Mouse (Mus musculus) heart, embryonic 12.5 days (tissue): ENCODE data around the gene Castor2. TPM values are rescaled to one million over a fixed set of nuclear protein-coding genes. Genes with fewer than 3 reads are reported as not detected.
A peak's percentile ranks its signal among the peaks of the same experiment; 100 is the strongest.

Experiments used
- ATAC-seq: fragments of 200-750 bp; cut with Nextera tagmentation; 2 replicates; pipeline ENCODE4 v1.8.0; 2017; ENCODE audit warnings: moderate TSS enrichment, moderate library complexity; ENCODE audit not compliant: insufficient number of reproducible peaks, low FRiP score
- H3K27ac ChIP-seq: fragments of 300-500 bp; sonication (generic); 2 replicates; pipeline ENCODE4 v1.5.1; 2016; ENCODE audit warnings: mild to moderate bottlenecking, moderate library complexity; ENCODE audit not compliant: poor library complexity, severe bottlenecking
- H3K27me3 ChIP-seq: fragments of 300-500 bp; sonication (generic); replicated peaks from 2 replicates; pipeline ENCODE4 v1.6.1; 2016; ENCODE audit warnings: mild to moderate bottlenecking, moderate library complexity
- H3K36me3 ChIP-seq: fragments of 300-500 bp; sonication (generic); 2 replicates; pipeline ENCODE4 v1.6.1; 2016; ENCODE audit warnings: mild to moderate bottlenecking, moderate library complexity
- H3K4me1 ChIP-seq: fragments of 300-500 bp; sonication (generic); replicated peaks from 2 replicates; pipeline ENCODE4 v1.6.1; 2016; ENCODE audit warnings: mild to moderate bottlenecking
- H3K4me2 ChIP-seq: fragments of 300-500 bp; sonication (generic); 2 replicates; pipeline ENCODE4 v1.6.1; 2016; ENCODE audit warnings: mild to moderate bottlenecking, moderate library complexity
- H3K4me3 ChIP-seq: fragments of 300-500 bp; sonication (generic); 2 replicates; pipeline ENCODE4 v1.5.1; 2016; ENCODE audit warnings: mild to moderate bottlenecking
- H3K9ac ChIP-seq: fragments of 300-500 bp; sonication (generic); 2 replicates; pipeline ENCODE4 v1.6.1; 2016; ENCODE audit warnings: mild to moderate bottlenecking, moderate library complexity
- H3K9me3 ChIP-seq: fragments of 300-500 bp; sonication (generic); replicated peaks from 2 replicates; pipeline ENCODE4 v1.6.1; 2016; ENCODE audit warnings: mild to moderate bottlenecking, moderate library complexity
- WGBS: fragments of 180-500 bp; shearing (Covaris S2); methylation state at CpG from one replicate; pipeline ENCODE4 v1.1.7; 2016; 5-methylcytosine and 5-hydroxymethylcytosine counted together
- polyA plus RNA-seq: library from polyadenylated mRNA; unstranded; fragments of >200 nt; fragmentation: Nextera tagmentation; extraction: Ambion mirVana; gene quantifications from 2 replicates; pipeline ENCODE4 v1.2.1, GENCODE M21; 2016

Castor2 gene
- polyA plus RNA-seq, 1 experiment from 2014 or later, result 7.5 TPM

DNA sequence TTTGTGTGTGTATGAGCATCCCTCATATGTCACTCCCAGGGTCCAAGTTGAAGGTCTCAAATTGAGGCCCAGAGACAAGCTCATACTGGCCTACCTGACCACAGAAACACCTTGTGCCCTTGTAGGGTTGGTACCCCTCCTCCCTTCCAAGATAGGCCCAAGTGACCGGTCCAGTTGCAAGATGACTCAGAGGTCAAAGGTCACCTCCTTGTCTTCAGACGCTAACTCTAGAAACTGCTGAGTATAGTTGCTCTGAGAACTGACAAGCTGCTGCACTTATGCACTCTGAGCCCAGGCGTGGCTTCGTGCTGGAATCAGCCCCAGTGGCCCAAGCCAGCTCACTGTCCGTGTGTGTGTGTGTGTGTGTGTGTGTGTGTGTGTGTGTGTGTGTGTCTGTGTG is 2.4 kb downstream of the Castor2 start:
- Histone ChIP-seq H3K9me3 (0 out of 2 replicates have a peak, but pooled peaks cover 2% of the 10 kb centered on the region), H3K27me3 (no peaks in the 10 kb centered on the region), H3K4me2 (no peak overlapping the region), H3K4me3 (no peak overlapping the region), H3K36me3 (peaks cover 4% of the 10 kb centered on the region; the same call in 1 of the 2 replicates), H3K9ac (no peak overlapping the region), H3K4me1 (peaks cover 43% of the 10 kb centered on the region), H3K27ac (no peak overlapping the region)
- 27% methylated on average over 5 of the region's 5 CpGs for WGBS
- 0 out of 2 replicates have a peak, but pooled peaks have one; percentile 1 for ATAC-seq

DNA sequence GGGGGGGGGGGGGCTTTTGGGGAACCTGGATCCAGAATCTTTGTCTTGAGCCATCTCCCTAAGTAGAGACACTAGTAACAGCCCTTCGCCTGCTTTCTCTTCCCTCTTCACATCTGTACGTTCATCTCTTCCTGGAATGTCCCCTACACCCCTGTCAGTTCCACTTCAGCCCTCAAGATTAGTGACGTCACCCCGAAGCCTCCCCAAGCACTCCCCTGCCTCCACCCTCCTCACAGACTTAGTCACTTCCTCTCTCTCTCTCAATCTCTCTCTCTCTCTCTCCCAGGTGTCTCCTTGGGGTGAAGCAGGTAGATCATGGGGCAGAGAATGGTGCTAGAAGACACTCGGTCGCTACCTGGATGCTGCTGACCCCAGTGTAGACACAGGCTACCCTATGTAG is 3.2 kb downstream of the Castor2 start:
- Histone ChIP-seq H3K4me3 (no peak overlapping the region), H3K4me1 (peaks cover 43% of the 10 kb centered on the region), H3K4me2 (0 out of 2 replicates have a peak overlapping the region, but pooled peaks have one; percentile 16), H3K9ac (peak overlapping the region; percentile 38; the same call in 1 of the 2 replicates), H3K27ac (no peak overlapping the region), H3K36me3 (peaks cover 4% of the 10 kb centered on the region; the same call in 1 of the 2 replicates), H3K9me3 (no peaks in the 10 kb centered on the region), H3K27me3 (no peaks in the 10 kb centered on the region)
- no peak for ATAC-seq
- WGBS, result 47% methylated on average over 6 of the region's 6 CpGs

DNA sequence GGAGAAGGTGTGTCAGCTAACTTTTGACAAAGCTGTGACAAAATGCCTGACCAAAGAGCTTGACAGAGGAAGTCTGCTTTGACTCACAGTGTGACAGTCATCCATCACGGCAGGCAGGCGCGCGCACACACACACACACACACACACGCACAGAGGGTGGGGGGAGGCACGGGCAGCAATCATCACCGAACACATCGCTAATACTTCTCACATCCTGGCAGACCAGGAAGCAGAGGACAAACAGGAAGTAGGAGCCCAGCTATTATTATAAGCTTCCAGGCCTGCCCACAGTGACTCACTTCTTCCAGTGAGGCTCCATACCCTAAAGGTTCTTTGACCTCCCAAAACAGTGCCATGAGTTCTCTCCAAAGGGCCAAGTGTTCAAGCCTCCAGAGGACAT is 6.3 kb downstream of the Castor2 start:
- WGBS, result 75% methylated on average over 8 of the region's 8 CpGs
- Histone ChIP-seq H3K9ac (no peak overlapping the region), H3K4me1 (peaks cover 29% of the 10 kb centered on the region), H3K27ac (no peak overlapping the region), H3K4me3 (no peak overlapping the region), H3K9me3 (no peaks in the 10 kb centered on the region), H3K36me3 (peaks cover 11% of the 10 kb centered on the region; the same call in 1 of the 2 replicates), H3K4me2 (no peak overlapping the region), H3K27me3 (no peaks in the 10 kb centered on the region)
- ATAC-seq, result no peak

DNA sequence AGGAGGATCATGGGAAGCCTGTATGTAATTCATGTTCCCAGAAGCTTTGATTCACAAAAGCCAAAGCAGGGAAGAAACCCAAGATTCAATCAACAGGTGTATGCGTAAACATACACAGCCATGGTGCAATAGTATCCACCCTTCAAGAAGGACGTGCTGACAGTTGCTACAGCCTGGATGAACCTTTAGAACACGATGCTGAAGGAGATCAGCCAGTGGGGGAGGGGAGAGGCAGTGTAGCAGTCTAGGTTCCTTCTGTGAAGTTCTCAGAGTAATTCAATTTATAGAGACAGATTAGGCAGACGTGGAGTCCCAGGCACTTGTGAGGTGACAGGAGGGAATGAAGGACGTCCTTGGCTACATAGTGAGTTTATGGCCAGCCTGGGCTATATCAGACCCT is 15.5 kb downstream of the Castor2 start:
- peaks cover 13% of the 10 kb centered on the region for H3K4me1 ChIP-seq

DNA sequence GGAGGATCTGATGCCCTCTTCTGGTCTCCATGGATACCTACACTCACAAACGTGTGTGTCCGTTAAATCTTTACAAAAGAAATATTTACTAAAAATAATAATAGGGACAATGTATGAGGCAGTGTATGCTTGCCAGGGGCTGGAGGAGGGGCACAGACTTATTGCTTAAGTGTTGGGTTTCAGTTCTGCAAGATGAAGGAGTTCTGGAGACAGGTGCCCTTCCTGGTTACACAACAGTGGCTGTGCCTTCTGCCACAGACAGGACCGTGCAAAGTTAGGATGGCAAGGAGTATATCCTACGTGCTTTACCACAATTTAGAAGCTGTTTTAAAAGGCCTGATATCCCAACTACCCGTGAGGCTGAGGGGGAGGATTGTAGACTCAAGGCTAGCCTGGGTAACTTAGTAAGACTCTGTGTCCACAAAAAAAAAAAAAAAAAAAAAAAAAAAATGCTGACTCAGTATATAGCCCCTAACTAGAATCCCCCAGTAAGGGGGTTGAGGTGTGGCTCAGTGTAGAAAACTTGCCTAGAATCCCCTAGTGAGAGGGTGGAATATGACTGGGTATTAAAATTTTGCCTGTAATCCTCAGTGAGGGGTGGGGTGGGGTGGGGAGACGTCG is 16.2 kb downstream of the Castor2 start:
- ATAC-seq, result peak; percentile 4; the same call in 1 of the 2 replicates
- H3K9ac ChIP-seq, result no peak overlapping the region
- WGBS, result 91% methylated on average over 7 of the region's 7 CpGs
- no peaks in the 10 kb centered on the region for H3K27me3 ChIP-seq
- no peak overlapping the region for H3K27ac ChIP-seq
- H3K4me2 ChIP-seq, result no peak overlapping the region
- no peaks in the 10 kb centered on the region for H3K9me3 ChIP-seq
- no peak overlapping the region for H3K4me3 ChIP-seq
- peaks cover 20% of the 10 kb centered on the region for H3K4me1 ChIP-seq
- H3K36me3 ChIP-seq, result peaks cover 9% of the 10 kb centered on the region; the same call in 1 of the 2 replicates

More for the DNA sequence above, 15.5 kb downstream of the Castor2 start:
- Histone ChIP-seq H3K4me3 (no peak overlapping the region), H3K9ac (no peak overlapping the region), H3K36me3 (peaks cover 13% of the 10 kb centered on the region; the same call in 1 of the 2 replicates), H3K27ac (no peak overlapping the region), H3K27me3 (no peaks in the 10 kb centered on the region), H3K9me3 (no peaks in the 10 kb centered on the region), H3K4me2 (no peak overlapping the region)
- WGBS, result 73% methylated on average over 5 of the region's 5 CpGs
- no peak for ATAC-seq

DNA sequence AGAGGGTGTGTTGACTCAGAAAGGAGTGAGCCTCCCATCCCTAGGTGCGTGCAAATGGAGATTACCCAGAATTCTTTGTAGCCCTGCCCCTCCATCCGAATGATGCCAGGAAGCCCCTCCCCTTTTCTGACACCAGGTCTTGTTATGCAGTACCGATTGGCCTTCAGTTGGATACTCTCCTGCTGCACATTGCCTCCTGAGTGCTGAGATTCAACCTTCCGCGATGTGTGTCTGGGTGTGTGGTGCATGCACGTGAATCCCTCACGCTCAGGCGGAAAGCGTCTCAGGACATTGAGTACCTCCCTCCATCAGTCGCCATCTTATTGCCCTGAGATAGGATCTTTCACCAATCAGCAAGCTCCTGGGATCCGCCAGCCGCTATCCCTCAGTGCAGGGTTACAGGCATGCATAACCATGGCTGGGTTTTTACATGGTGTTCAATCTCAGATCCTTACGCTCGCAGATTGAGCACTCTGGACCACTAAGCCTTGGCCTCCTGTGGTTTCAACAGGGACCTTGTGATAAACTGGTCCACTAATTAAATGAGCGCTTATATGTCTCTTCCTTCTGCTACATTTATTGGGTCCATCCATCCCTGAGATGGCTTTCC is 19.4 kb downstream of the Castor2 start:
- Histone ChIP-seq H3K9me3 (no peaks in the 10 kb centered on the region), H3K4me3 (no peak overlapping the region), H3K4me2 (no peak overlapping the region), H3K36me3 (no peaks in the 10 kb centered on the region), H3K27me3 (no peaks in the 10 kb centered on the region), H3K27ac (peak overlapping the region; percentile 84), H3K9ac (no peak overlapping the region), H3K4me1 (peaks cover 41% of the 10 kb centered on the region)
- WGBS, result 85% methylated on average over 15 of the region's 15 CpGs
- no peak for ATAC-seq

DNA sequence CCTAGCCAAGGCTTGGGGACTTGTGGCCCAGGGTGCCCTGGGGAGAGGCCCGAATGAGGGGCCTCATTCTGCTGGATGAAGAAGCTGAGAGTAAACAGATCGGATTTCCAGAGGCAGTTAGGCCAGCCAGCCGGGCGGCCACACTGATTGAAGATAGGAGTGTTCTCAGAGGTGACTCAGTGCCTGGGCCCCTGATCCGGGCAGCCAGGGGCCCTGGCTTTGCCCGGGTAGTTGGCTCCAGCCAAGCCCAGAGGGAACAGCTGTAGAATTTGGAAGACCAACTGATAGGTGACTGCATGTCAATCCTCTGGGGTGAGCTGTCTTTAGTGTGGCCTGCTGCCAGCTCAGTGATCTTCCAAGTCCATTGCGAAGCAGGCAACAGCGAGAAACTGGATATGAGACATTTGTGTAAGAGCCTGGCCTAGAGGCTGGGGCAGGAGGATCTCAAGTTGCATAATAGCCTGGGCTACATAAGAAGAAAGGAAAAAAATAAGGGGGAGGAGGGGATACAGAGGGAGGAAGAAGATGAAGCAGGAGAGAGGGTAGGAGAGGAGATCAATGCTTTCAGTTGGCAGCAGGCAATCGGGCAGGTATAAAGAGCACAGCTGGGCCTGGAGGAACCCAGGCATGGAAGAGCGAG is 20.1 kb downstream of the Castor2 start:
- Histone ChIP-seq H3K4me3 (no peak overlapping the region), H3K27me3 (no peaks in the 10 kb centered on the region), H3K36me3 (no peaks in the 10 kb centered on the region), H3K9ac (no peak overlapping the region), H3K4me2 (no peak overlapping the region), H3K27ac (peak overlapping the region; percentile 84), H3K4me1 (peaks cover 48% of the 10 kb centered on the region), H3K9me3 (no peaks in the 10 kb centered on the region)
- WGBS, result 44% methylated on average over 10 of the region's 10 CpGs
- no peak for ATAC-seq

DNA sequence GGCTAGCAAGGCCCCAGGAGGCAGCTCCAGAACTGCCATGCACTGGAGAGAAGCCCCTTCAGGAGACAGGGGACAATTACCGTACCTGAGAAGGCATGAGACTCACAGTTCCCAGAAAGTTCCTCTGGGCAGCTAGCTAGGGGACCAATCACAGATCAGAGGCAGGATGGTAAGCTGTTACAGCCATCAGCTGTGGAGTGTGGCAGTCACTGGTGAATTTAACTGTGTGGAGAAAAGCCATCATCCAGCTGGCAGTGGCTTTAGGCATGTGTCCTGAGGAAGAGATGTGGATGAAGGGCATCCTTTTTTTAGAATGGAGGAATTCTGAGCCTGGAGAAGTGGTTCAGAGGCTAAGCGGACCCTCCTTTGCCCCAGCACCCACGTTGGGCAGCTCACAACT is 20.6 kb downstream of the Castor2 start:
- H3K4me1 ChIP-seq, result peaks cover 52% of the 10 kb centered on the region
- no peaks in the 10 kb centered on the region for H3K27me3 ChIP-seq
- H3K27ac ChIP-seq, result peak overlapping the region; percentile 84
- H3K9me3 ChIP-seq, result no peaks in the 10 kb centered on the region
- H3K9ac ChIP-seq, result no peak overlapping the region
- 69% methylated on average over 3 of the region's 3 CpGs for WGBS
- H3K4me3 ChIP-seq, result no peak overlapping the region
- ATAC-seq, result no peak
- H3K36me3 ChIP-seq, result no peaks in the 10 kb centered on the region
- no peak overlapping the region for H3K4me2 ChIP-seq

DNA sequence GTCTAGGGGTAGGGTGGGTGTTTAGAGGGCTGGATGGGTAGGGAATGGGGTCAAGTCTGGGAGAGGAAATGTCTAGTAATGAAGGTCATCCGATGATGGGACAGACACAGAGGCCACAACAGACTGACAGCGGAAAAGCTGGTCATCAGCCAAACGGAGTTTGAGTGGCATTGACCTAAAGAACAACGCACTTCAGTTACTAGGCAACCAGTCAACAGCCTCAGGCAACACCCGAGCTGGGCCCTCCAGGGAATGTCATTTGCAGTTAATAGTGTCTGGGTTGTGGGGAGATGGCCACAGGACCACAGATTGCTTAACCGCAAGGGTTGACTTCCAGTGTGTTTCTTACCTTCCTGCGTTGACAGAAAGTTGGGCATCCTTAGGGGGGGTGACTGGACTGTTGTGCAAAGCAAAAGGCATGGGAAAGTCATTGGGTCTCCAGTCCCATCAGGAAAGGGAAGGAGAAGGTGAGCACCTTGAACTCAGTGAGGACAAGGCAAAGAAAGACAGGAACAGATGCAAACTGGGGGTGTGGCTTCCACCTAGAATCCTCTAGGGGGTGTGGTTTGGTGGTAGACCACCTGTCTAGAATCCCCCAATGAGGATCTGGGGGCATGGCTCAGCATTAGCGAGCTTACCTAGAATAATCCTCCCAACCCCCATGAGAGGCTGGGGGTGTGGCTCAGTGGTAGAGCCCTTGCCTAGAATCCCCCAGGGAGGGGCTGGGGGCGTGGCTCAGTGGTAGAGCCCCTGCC is 21.8 kb downstream of the Castor2 start:
- 0 out of 2 replicates have a peak overlapping the region, but pooled peaks have one; percentile 2 for H3K4me2 ChIP-seq
- H3K27me3 ChIP-seq, result no peaks in the 10 kb centered on the region
- ATAC-seq, result peak; percentile 69; the same call in 1 of the 2 replicates
- no peak overlapping the region for H3K4me3 ChIP-seq
- peak overlapping the region; percentile 84 for H3K27ac ChIP-seq
- H3K9ac ChIP-seq, result no peak overlapping the region
- no peaks in the 10 kb centered on the region; the same call in 1 of the 2 replicates for H3K9me3 ChIP-seq
- peaks cover 5% of the 10 kb centered on the region; the same call in 1 of the 2 replicates for H3K36me3 ChIP-seq
- peaks cover 52% of the 10 kb centered on the region for H3K4me1 ChIP-seq
- 41% methylated on average over 9 of the region's 9 CpGs for WGBS

DNA sequence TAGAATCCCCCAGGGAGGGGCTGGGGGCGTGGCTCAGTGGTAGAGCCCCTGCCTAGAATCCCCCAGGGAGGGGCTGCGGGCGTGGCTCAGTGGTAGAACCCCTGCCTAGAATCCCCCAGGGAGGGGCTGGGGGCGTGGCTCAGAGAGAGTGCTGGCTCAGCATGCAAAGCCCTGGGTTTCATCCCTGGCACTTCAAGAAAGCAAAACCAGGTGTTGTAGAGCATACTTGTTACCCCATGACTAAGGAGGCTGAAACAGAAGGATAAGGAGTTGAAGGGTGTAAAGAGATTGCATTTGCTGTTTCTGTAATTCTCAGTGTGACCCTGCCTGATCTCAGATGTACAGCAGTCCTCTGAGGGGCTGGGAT is 22.4 kb downstream of the Castor2 start:
- ATAC-seq, result no peak
- Histone ChIP-seq H3K4me3 (no peak overlapping the region), H3K4me1 (peaks cover 52% of the 10 kb centered on the region), H3K27ac (peak overlapping the region; percentile 55), H3K9ac (no peak overlapping the region), H3K27me3 (no peaks in the 10 kb centered on the region), H3K4me2 (no peak overlapping the region), H3K36me3 (peaks cover 10% of the 10 kb centered on the region), H3K9me3 (peaks cover 4% of the 10 kb centered on the region; the same call in 1 of the 2 replicates)
- 71% methylated on average over 4 of the region's 4 CpGs for WGBS

DNA sequence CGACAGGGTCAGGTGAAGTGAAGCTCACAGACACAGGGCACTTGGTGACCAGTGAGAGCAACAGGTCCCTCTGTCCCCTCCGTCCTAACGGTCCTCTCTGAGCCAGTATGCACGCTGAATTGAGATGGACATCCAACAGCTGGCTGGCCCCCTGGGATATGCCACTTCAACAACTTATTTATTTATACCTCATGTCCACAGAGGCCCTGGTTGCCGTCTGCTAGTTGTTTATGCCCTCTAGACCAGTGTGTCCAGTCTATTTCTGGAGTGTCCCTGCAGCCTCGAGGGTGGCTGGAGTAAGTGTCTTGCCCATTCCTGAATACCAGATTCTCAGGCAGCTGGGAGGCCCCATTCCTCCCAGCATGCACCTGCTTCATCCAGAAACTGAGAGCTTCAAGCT is 24.3 kb downstream of the Castor2 start:
- Histone ChIP-seq H3K27me3 (no peaks in the 10 kb centered on the region), H3K4me2 (no peak overlapping the region), H3K4me3 (no peak overlapping the region), H3K27ac (peak overlapping the region; percentile 59), H3K4me1 (peaks cover 50% of the 10 kb centered on the region), H3K9ac (no peak overlapping the region), H3K9me3 (peaks cover 6% of the 10 kb centered on the region; the same call in 1 of the 2 replicates), H3K36me3 (peaks cover 19% of the 10 kb centered on the region)
- WGBS, result 43% methylated on average over 6 of the region's 6 CpGs
- no peak for ATAC-seq
